Mouse (Mus musculus): Measurements from ENCODE around the gene Zfp444. TPM values are rescaled to one million over a fixed set of nuclear protein-coding genes. Genes with fewer than 3 reads are reported as not detected.
"Not testable (repeated sequence)": the region's sequence is repeated elsewhere in the genome, so short reads cannot be mapped to it uniquely, and the experiment has no call there.

Gene Zfp444
- total RNA-seq, 2 experiments from 2014 or later, result 26.4 to 35.9 TPM

GRCm38 (mm10) chr7:6213144-6213543, 41.1 kb downstream of the Zfp444 start:
- peak; percentile 57 to 66 for DNase-seq

- DNase-seq, result not testable (repeated sequence)
Measured at GRCm38 (mm10) chr7:6214691-6215090, 42.7 kb downstream of the Zfp444 start.

GRCm38 (mm10) chr7:6220147-6220546, 48.1 kb downstream of the Zfp444 start:
- DNase-seq, result no peak

- DNase-seq, result no peak
Measured at GRCm38 (mm10) chr7:6221978-6222377, 50.0 kb downstream of the Zfp444 start, which contains the start of gene Zscan5b. TSS of gene Zscan5b (plus strand) at chr7:6222278.

GRCm38 (mm10) chr7:6228491-6228890, 56.5 kb downstream of the Zfp444 start:
- DNase-seq, result peak; percentile 10 to 47

- DNase-seq, result no peak
Measured at GRCm38 (mm10) chr7:6239787-6240186, 67.8 kb downstream of the Zfp444 start.

GRCm38 (mm10) chr7:6240841-6241425, 68.9 kb downstream of the Zfp444 start:
- DNase-seq, result peak; percentile 40 to 65

Other genes starting within 250 kb of the Zfp444 start
- gene Vmn1r65, start 161.2 kb upstream of the Zfp444 start, total RNA-seq (2021), result not detected
- gene Nlrp4c, start 127.1 kb upstream of the Zfp444 start, total RNA-seq (2021), result not detected
- 10 to 100 TPM; 35.1 to 50.9 TPM for gene Zfp787, start 16.2 kb upstream of the Zfp444 start, total RNA-seq (2021)
- not detected for gene Galp, start 24.9 kb downstream of the Zfp444 start, total RNA-seq (2021)
- gene Zscan5b, start 50.1 kb downstream of the Zfp444 start, total RNA-seq (2021), result not detected
- not detected for gene Epp13, start 80.5 kb downstream of the Zfp444 start, total RNA-seq (2021)
- gene Zfp667, start 114.4 kb downstream of the Zfp444 start, total RNA-seq (2021), result 1 to 10 TPM; 5.9 to 9.8 TPM
- gene Zfp583, start 159.1 kb downstream of the Zfp444 start, total RNA-seq (2021), result 1 to 10 TPM; 2.1 to 3.2 TPM
- under 1 TPM; 0.70 to 0.79 TPM for gene Gm3854, start 171.5 kb downstream of the Zfp444 start, total RNA-seq (2021)
- gene Zfp78, start 191.1 kb downstream of the Zfp444 start, total RNA-seq (2021), result 1 to 10 TPM; 1.8 to 3.2 TPM
- 1 to 10 TPM; 2.2 to 2.8 TPM for gene Zfp28, start 211.1 kb downstream of the Zfp444 start, total RNA-seq (2021)
- under 1 TPM; 0.13 to 0.66 TPM for gene Smim17, start 226.5 kb downstream of the Zfp444 start, total RNA-seq (2021)
- not detected for gene Gm20715, start 238.1 kb downstream of the Zfp444 start, total RNA-seq (2021)